Mouse (Mus musculus) spleen, adult 2 months (tissue): Measurements from ENCODE around the gene Anxa6. TPM values are rescaled to one million over a fixed set of nuclear protein-coding genes. Genes with fewer than 3 reads are reported as not detected.

Experiments used
- DNase-seq, 2 experiments: peaks; one replicate each; pipeline versions ENCODE4 v3.0.0 to v3.0.0-alpha.2; 2012 to 2021; ENCODE audit warnings: low spot score in 2 of 2, low read depth in 1 of 2
- H3K27ac ChIP-seq: fragments of 200-500 bp; 2 replicates; pipeline ENCODE4 v1.5.1; 2012; ENCODE audit warnings: low read length, inconsistent platforms; ENCODE audit not compliant: insufficient read depth
- H3K27me3 ChIP-seq: fragments of 200-500 bp; 2 replicates; pipeline ENCODE4 v1.6.1; 2012; ENCODE audit warnings: mild to moderate bottlenecking, moderate library complexity, low read length, inconsistent platforms; ENCODE audit not compliant: control insufficient read depth, insufficient read depth
- H3K36me3 ChIP-seq: fragments of 200-500 bp; 2 replicates; pipeline ENCODE4 v1.6.1; 2012; ENCODE audit warnings: mild to moderate bottlenecking, low read length, inconsistent platforms; ENCODE audit not compliant: control insufficient read depth, insufficient read depth
- H3K4me1 ChIP-seq: fragments of 200-500 bp; 2 replicates; pipeline ENCODE4 v1.6.1; 2011; ENCODE audit warnings: inconsistent platforms; ENCODE audit not compliant: control insufficient read depth, insufficient read depth, insufficient read length
- H3K4me3 ChIP-seq: fragments of 200-500 bp; 2 replicates; pipeline ENCODE4 v1.5.1; 2011; ENCODE audit warnings: mild to moderate bottlenecking, inconsistent platforms; ENCODE audit not compliant: insufficient read depth, insufficient read length; ENCODE audit errors: extremely low read depth
- CTCF ChIP-seq: fragments of 200-500 bp; IDR thresholded peaks from 2 replicates; pipeline ENCODE4 v1.5.1; 2011; ENCODE audit warnings: mild to moderate bottlenecking, inconsistent platforms; ENCODE audit not compliant: insufficient read depth, insufficient read length, insufficient replicate concordance; ENCODE audit errors: extremely low read depth
- POLR2A ChIP-seq: fragments of 200-500 bp; IDR thresholded peaks from 2 replicates; pipeline ENCODE4 v1.6.1; 2011; ENCODE audit warnings: low read depth, low read length, inconsistent platforms
- WGBS: fragments of 180-500 bp; shearing (Covaris S2); methylation state at CpG from one replicate; pipeline ENCODE4 v1.1.7; 2018; 5-methylcytosine and 5-hydroxymethylcytosine counted together
- polyA plus RNA-seq: library from polyadenylated mRNA; depleted of rRNA; stranded (reverse); fragments of >200 nt; gene quantifications from 2 replicates; pipeline ENCODE4 v1.2.3, GENCODE M21; 2012

Gene Anxa6
- polyA plus RNA-seq, 1 experiment, result 104 TPM

DNA sequence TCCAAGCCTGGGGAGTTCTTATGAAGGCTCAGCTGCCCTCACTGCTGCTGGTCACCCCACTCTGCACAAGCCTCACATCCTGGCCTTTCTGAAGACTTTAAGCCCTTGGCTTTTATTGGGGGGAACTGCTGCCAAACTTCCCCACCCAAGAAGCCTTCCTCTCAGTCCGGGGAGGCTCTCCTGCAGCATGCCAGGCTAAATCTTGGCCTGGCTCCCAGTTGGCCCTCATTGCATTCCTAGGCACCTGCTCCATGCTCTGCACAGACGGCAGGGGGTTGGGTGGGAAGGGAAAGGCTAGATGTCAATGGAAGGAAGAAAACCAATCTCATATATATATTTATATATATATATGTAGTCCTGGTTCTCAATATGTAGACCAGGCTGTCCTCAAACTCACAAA is 42.4 kb upstream of the Anxa6 start:
- WGBS, result 80% methylated on average over 2 of the region's 2 CpGs
- DNase-seq, result no peak
- no peak overlapping the region for H3K27ac ChIP-seq
- no peaks in the 10 kb centered on the region for H3K36me3 ChIP-seq
- no peak overlapping the region for H3K4me3 ChIP-seq
- H3K4me1 ChIP-seq, result peaks cover 33% of the 10 kb centered on the region
- no peak for TF ChIP-seq CTCF
- no peak for TF ChIP-seq POLR2A
- H3K27me3 ChIP-seq, result no peaks in the 10 kb centered on the region

DNA sequence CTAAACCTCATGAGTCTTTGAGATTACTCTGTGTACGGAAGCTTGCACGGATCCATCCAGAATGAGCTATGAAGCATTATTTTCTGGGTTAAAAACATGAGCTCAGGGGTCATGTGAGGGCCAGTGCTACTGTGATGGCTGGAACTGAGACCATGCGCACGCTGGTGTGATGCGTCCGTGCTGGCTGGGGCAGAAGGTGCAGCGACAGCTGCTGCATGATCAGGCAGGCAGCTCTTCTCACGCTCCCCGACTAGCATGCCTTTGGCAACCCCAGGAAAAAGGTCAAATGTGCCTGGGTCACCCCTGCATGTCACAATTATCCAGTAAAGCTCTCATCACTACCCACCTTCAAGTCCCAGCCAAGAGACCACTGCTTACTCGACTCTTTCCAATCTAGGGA is 39.9 kb upstream of the Anxa6 start:
- Histone ChIP-seq H3K27ac (peak overlapping the region; percentile 78), H3K36me3 (no peaks in the 10 kb centered on the region), H3K4me3 (no peak overlapping the region), H3K4me1 (peaks cover 28% of the 10 kb centered on the region), H3K27me3 (no peaks in the 10 kb centered on the region)
- 75% methylated on average over 10 of the region's 10 CpGs for WGBS
- no peak for TF ChIP-seq CTCF
- no peak for TF ChIP-seq POLR2A
- DNase-seq, result no peak

DNA sequence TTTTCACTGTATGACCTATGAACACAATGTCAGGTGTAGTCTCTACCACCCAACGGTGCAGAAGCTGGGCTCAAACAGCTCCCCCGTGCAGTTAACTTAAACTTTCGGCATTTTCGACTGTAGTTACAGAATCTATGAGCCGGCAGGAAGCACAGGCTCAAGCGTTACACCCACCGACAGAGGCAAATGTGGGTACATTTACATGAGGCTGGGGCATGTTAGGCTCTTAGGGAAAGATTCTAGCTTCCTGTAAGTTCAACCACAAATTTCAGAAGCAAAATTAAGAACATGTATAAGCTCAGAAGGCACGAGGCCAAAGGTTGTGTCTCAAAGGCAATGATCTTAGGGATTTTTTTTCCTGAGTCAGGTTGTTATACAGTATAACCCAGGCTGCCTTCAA is 39.2 kb upstream of the Anxa6 start:
- WGBS, result 6% methylated on average over 8 of the region's 8 CpGs
- no peak for TF ChIP-seq CTCF
- no peak for TF ChIP-seq POLR2A
- Histone ChIP-seq H3K36me3 (no peaks in the 10 kb centered on the region), H3K27me3 (no peaks in the 10 kb centered on the region), H3K4me1 (peaks cover 26% of the 10 kb centered on the region), H3K4me3 (no peak overlapping the region), H3K27ac (peak overlapping the region; percentile 78)
- peak in 1 of 2 experiments; percentile 47 for DNase-seq

DNA sequence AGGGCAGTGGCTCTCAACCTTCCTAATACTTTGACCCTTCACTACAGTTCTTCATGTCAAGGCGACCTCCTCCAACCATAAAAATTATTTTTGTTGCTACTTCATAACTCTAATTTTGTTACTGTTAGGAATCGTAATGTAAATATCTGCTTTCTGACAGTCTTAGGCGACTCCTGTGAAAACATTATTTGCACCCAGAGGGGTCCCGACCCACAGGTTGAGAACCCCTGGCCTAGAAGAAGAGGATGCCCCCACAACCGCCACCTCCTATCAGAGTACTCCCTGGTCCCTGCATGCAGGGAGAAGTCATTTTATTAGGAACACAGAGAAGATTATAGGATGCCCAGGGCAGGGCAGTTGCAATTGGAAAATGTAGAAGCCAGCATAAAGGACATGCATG is 38.1 kb upstream of the Anxa6 start:
- Histone ChIP-seq H3K4me3 (no peak overlapping the region), H3K36me3 (no peaks in the 10 kb centered on the region), H3K27ac (no peak overlapping the region), H3K27me3 (no peaks in the 10 kb centered on the region), H3K4me1 (peaks cover 19% of the 10 kb centered on the region)
- WGBS, result 89% methylated on average over 5 of the region's 5 CpGs
- no peak for DNase-seq
- no peak for TF ChIP-seq CTCF
- no peak for TF ChIP-seq POLR2A

DNA sequence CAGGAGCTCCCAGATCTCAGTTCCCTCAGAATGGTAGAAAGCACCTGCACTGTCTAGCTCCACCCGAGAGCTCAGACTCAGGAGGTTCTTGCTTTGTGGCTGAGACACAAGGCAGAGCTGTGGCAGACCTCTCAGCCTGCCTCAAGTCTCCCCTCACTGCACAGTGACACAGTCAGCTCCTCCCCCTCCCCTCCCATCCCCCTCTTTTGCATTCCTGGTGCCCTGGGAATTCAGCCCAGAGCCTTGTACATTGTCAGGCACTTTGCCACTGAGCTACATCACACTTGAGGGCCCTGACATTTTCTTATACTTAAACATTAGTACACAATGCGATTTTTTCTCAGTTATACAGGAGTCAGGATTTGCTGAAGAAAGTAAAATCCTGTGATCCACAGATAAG is 35.8 kb upstream of the Anxa6 start:
- Histone ChIP-seq H3K27ac (no peak overlapping the region), H3K4me3 (no peak overlapping the region), H3K27me3 (no peaks in the 10 kb centered on the region), H3K4me1 (peaks cover 10% of the 10 kb centered on the region), H3K36me3 (no peaks in the 10 kb centered on the region)
- whole genome bisulfite sequencing, result 59% methylated on average over 2 of the region's 2 CpGs
- no peak for DNase-seq
- no peak for TF ChIP-seq CTCF
- no peak for TF ChIP-seq POLR2A

DNA sequence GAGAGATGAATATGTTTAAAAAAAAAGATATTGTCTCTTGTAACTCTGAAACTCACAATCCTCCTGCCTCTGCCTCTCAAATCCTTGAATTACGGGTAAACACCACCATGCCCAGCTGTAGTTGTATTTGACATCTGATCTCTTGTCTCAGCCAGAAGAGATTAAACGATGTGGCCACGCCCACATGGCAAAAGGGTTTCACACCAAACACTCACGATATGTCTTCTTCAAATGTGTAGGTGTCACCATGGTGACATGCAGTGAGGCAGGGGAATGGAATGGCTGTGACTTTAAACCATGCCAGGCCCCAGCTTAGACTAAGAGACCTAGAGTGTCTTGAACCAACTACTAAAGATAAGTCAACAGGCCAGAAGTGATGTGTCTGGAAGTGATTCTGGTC is 33.7 kb upstream of the Anxa6 start:
- 0 out of 2 replicates have a peak, but pooled peaks cover 1% of the 10 kb centered on the region for H3K36me3 ChIP-seq
- no peaks in the 10 kb centered on the region for H3K27me3 ChIP-seq
- H3K4me3 ChIP-seq, result no peak overlapping the region
- TF ChIP-seq POLR2A, result no peak
- TF ChIP-seq CTCF, result no peak
- 61% methylated on average over 4 of the region's 4 CpGs for WGBS
- no peak overlapping the region for H3K27ac ChIP-seq
- no peak for DNase-seq
- peaks cover 3% of the 10 kb centered on the region; the same call in 1 of the 2 replicates for H3K4me1 ChIP-seq

DNA sequence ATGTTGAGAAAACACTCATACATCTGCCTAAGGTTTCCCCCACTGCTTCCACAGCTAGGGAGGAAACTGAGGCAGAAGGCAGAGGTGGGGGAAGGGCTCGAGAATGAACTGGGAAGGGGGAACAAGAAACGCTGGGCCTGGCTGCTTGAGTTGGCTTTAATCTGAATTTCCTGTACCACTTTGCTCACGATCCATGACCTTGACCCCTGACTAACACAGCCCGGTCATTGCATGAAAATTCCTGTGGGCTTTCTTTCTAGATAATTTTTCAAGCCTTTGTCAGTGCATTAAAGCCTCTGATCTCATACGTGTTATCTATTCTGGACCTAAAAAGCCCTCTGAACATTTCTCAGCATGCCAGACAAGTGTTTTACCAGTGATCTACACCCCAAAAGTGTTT is 29.6 kb upstream of the Anxa6 start:
- no peaks in the 10 kb centered on the region; the same call in 1 of the 2 replicates for H3K4me1 ChIP-seq
- no peak overlapping the region for H3K27ac ChIP-seq
- 77% methylated on average over 5 of the region's 5 CpGs for WGBS
- no peaks in the 10 kb centered on the region for H3K27me3 ChIP-seq
- H3K4me3 ChIP-seq, result no peak overlapping the region
- no peak for DNase-seq
- TF ChIP-seq CTCF (no peak), POLR2A (no peak)
- H3K36me3 ChIP-seq, result peaks cover 17% of the 10 kb centered on the region
